Mouse (Mus musculus) fat pad, adult 2 months (tissue): ENCODE measurements around the gene Btbd11.

Experiments used
- DNase-seq: peaks from one replicate; pipeline ENCODE4 v3.0.0-alpha.2; 2011; ENCODE audit warnings: low read depth, low spot score; ENCODE audit errors: extremely low read depth

The Btbd11 gene

DNA sequence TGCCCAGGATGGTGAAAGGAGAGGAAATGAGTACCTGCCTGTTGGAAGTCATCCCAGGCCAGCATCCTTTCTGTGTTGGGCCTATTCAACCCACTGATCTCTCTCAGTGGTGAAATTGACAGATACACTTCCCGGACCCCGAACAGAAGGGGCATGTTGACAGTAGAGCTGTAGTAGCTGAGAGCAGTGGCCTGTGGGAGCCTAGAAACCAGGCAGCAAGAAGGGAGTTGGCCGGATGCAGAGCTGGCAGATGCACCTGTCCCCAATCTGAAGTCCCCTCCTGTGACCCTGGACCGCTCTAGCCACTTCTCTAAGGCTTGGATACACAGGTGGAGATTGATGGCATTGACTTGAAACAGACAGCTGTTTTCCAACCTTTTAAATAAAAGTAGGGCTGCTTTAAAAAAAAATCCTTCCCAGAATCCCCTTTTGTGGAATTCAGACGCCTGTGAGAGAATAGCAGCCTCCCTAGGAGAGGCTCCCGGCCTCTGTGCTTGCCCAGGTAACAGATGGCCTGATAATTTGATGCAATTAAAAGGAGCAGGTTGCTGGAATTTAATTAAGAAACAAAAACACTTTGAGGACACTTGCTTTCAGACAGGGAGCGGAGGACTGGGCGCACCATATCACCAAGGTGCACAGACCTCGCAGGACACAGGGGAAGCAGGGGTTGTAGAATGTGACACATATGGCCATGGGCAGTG lies 89.2 kb downstream of the Btbd11 start:
- DNase-seq, result no peak

- no peak for DNase-seq
These were observed 93.5 kb downstream of the Btbd11 start for GRCm38 (mm10) chr10:85479959-85480625.

DNA sequence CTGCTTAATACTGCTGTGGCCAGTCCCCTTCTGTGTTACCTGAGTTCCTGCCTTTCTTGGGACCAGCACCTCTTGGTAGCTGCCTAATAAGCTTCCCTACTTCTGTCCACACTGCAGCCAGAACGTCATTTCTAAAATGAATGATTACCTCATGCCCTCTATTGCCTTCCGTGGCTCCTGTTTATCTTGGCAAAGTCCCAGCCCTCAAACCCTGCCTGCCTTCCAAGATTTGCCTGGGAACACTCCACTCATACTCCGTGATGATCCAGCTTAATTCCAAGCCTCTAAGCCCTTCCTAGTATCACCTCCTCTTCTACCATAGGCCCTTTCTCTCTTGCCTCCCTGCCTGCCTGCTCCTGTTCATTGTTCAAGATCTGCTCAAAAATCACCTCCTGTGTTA lies 94.5 kb downstream of the Btbd11 start:
- DNase-seq, result peak; percentile 61

- no peak for DNase-seq
These were observed 95.5 kb downstream of the Btbd11 start for GRCm38 (mm10) chr10:85482064-85482473.

DNA sequence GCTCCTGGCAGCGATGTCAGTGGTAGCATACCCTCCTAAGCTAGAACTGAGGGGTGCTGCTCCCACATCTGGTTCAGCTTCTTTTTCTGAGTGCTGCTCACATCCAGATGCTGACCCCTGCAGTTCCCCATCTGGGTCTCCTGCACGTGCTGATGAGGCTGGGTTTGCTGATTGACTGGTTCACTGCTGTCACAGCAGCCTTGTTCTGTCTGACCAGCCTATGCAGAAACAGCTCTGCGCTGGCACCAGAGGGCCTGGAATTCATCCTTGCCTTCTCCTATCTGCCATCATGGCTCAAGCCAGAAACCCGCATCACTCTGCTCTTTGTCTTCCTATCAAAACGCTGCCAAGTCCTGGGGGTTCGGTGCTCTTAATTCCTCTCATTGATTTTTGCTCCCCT lies 95.9 kb downstream of the Btbd11 start:
- DNase-seq, result no peak

DNA sequence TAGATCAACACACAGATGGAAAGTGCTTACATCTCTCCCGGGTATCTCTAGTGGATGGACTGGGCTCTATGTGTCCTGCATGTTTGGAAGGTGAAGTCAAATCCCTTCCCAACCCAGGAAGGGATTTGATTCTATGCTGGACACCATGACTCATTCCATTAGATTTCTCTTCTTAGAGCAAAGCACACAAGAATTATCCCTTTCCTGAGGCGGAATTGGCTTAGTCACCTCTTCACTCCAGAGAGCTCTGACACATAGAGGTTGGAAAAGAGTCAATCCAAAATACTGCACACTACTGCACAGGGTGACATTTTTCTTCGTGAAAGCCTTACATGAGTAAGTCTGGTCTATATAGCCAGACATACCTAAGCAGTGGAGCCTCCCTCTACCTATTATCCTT lies 99.8 kb downstream of the Btbd11 start:
- DNase-seq, result no peak

DNA sequence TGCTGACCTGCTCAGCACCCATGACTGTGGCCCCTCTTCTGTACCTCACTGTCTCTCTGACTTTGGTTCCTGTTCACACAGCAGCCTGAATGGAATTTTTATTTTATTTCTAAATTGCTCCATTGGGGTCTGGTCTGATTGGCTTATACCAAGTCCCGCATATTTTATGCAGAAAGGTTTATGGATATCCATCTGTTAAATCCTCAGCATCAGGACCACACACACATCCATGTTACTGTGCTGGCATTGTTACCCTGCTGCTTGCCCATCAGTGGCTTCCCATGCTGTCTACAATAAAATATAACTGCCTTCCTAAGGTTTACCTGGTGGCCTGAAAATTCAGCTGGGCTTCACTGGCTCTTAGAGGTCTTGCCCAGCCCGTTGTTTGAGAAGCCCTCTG lies 106.0 kb downstream of the Btbd11 start:
- no peak for DNase-seq

DNA sequence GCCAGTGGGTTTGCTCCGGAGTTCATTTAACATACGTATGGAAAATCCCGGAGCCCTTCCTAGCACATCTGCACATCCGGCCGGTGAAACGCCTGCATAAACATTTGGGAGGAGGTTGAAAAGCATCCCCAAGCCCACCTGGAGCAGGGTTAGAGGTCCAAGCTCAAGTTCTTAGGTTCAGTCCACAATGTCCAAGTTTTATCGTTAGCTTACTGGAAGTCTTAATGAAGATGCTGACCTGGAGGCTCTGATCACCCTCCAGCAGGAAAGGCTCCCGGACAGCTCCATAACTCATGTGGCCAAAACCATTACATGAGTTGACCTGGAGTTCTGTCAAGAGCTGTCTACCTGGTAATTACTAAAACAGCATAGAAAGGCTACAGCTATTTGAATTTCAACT lies 109.7 kb downstream of the Btbd11 start:
- no peak for DNase-seq

- DNase-seq, result peak; percentile 50
These were observed 110.4 kb downstream of the Btbd11 start for GRCm38 (mm10) chr10:85496981-85497380.

DNA sequence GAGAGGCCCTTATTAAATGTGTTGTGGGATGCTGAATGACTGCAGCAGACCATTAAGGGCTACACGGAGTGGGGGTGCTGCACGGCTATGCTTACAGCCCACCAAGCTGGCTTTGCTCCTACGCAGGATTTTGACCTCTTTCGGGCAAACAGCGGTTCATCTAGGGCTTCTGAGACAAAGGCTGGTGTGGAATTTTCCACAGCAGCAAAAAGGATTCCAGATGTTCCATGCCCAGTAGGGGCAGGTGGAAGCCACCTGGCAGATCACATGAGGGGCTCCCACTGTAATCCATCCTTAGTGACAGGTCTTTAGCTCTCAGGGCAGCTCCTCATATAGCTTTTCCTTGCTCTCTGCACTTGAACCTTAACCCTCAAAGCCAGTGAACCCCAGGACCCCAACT lies 111.3 kb downstream of the Btbd11 start:
- no peak for DNase-seq

- no peak for DNase-seq
These were observed 114.0 kb downstream of the Btbd11 start for GRCm38 (mm10) chr10:85500573-85501155.

DNA sequence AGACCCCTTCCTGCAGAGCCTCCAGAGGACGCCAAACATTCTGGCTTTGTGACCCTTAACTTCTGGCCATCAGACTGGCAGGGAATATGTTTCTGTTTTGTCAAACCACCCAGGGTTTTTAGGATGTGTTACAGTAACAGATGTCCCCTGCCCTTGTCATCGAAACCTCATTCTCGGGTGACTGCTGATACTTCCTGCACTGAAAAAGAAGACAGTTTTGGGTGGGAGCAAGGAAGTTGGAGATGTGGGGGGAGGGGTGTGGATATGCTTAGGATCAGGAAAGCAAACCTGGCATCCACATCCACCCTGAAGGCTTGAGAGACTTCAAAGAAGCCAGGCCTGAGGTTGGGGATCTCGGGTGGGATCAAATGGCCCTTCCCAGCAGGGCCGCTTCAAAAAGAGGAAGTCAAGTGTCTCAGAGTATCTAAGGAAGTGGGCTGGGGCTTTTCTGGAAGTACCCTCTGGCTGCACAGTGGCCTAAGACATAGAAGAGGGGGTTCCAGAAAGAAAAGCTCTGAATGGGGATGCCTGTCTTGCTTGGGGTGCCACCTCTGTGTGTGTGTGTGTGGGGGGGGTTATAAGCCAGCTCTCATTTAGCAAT lies 115.5 kb downstream of the Btbd11 start:
- no peak for DNase-seq

DNA sequence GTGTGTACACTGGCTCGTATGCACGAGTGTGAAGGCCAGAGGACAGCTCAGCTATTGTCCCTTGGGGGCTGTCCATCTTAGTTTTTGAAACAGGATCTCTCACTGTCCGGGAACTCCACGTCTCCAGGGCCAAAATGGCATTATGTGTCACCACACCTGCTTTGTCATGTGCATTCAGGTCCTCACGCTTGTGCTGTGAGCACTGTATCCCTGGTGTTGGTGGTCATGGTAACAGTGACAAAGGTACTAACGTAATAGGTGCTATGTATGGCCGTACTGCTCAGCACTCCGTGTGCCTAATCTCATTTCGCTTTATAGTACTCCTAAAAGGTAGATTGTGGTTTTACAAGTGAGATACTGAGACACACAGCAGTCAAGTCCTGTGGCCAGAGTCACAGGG lies 116.0 kb downstream of the Btbd11 start:
- DNase-seq, result no peak

GRCm38 (mm10) chr10:85503453-85503852 lies 116.8 kb downstream of the Btbd11 start:
- no peak for DNase-seq

GRCm38 (mm10) chr10:85507270-85508050 lies 120.8 kb downstream of the Btbd11 start:
- DNase-seq, result no peak

- DNase-seq, result no peak
These were observed 121.7 kb downstream of the Btbd11 start for GRCm38 (mm10) chr10:85508193-85508794.

GRCm38 (mm10) chr10:85509000-85509399 lies 122.4 kb downstream of the Btbd11 start:
- DNase-seq, result no peak

DNA sequence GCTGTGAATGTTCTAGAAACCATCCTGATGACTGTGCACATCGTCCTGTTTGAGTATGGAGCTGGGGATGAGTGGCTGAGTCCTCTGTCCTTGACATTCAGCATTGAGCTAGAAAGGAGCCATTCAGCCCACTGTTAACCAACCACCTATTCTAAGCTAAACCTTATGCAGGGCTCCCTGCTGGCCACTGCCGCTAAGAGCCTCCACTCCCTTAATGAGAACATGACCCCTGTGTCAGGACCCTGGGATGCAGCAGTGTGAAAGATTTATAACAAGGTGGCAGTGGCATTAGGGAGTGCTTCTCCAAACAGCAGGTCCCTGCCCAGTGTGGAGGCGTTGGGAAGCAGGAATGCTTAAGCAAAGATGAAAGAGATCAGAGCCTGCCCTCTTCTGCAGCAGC lies 123.7 kb downstream of the Btbd11 start:
- DNase-seq, result no peak

DNA sequence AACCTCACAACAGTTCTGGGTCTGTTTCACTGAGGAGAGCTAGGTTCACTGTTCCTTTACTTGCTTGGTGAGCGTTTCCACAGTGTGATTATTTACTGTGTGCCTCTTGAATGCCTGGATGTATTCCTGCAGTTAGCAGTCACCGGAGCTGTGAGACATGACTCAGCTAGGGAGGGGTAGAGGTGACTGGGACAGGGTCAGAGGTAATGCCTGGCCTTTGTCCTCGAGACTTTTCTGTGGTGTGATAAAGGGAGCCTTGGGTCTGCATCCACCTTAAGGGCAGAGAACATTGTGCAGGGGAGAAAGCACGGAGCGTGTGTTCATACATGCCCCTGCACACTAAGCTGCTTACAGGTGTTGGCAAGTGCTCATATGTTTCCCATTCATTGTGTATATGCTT lies 126.2 kb downstream of the Btbd11 start:
- no peak for DNase-seq

- DNase-seq, result no peak
These were observed 130.9 kb downstream of the Btbd11 start for GRCm38 (mm10) chr10:85517223-85518110.
